Mouse (Mus musculus) E14TG2a.4 (cell line): ENCODE measurements around the gene Tesmin.

Source experiments
- CTCF ChIP-seq: conservative IDR thresholded peaks from 2 replicates; pipeline ENCODE4 v1.5.1; 2014; ENCODE audit warnings: low read length
- NANOG ChIP-seq: IDR thresholded peaks from 2 replicates; pipeline ENCODE4 v1.6.1; 2014; ENCODE audit warnings: borderline replicate concordance, low read length, mixed read lengths

- TF ChIP-seq CTCF (no peak), NANOG (no peak)
Observed at GRCm38 (mm10) chr19:3373380-3373779, 15.3 kb upstream of the Tesmin start.
